In the genomic region with DNA sequence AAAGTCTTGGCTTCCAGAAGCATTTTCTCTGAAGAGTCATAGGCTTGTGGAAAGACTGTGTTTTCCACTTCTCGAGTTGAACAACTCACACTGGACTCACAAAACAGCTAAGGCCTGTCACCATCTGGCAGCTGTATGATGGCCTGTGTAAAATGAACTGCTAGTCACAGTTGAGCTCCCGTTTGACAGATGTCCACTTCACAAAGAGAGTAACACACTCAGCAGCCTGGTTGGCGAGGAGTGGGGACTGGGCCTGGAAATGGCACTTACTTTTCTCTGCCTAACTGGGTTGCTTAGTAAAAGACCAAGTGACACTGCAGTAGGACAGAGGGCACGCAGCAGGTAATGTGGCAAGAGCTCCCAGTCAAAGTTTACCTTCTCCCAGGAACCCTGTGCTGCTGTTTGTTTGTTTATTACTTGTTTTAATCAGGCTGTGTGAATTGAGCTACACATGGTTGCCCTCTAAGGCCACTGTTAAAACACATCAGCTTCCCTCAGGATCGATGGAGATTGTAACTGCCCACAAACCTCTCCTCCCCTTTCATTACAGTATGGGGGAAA, we compare ENCODE assay signal across 9 mouse cellular contexts.
DNase-seq lines count a peak whose midpoint lies in the region; ATAC-seq lines count a peak whose summit lies in the region.
"Had no signal": no experiment of that assay in that cellular context is flagged by ENCODE, and none has a peak within 500 bp of the region (broad histone marks: within the 10 kb centered on the region; RNA-seq: fewer than 3 reads in every experiment).

No protein-coding gene starts in this region.

- no peak overlapping the region; the same call in 1 of the 2 replicates for H3K27ac ChIP-seq in hindbrain, embryonic 14.5 days

- peak; percentile 74; the same call in 1 of the 2 replicates for ATAC-seq in hindbrain, embryonic 14.5 days (ENCODE audit: low FRiP score)

- peak; percentile 21 for DNase-seq in kidney, adult 9 months
- DNase-seq in kidney, adult 18-20 months: no peak
- DNase-seq in thymus, postnatal 25 days: peak; percentile 58
- DNase-seq in thymus, adult 18-20 months: no peak
- DNase-seq in hindbrain, embryonic 14.5 days (ENCODE audit: low spot score): no peak
- peak; percentile 56 for DNase-seq in thymus, postnatal 4 days
- DNase-seq in ovary, adult 18-20 months (ENCODE audit: low spot score): no peak
- DNase-seq in cerebellum, adult 11-12 months: no peak
- DNase-seq: cerebellum, adult 18-20 months had no signal

- no peaks in the 10 kb centered on the region for H3K9me3 ChIP-seq in hindbrain, embryonic 14.5 days (ENCODE audit: control insufficient read depth, low read length)

- H3K27me3 ChIP-seq in hindbrain, embryonic 14.5 days (ENCODE audit: control insufficient read depth, insufficient read depth, low read length): no peaks in the 10 kb centered on the region

- H3K4me3 ChIP-seq in hindbrain, embryonic 14.5 days (replicated peaks; ENCODE audit: low read length): no peak overlapping the region

- 28% methylated on average over 5 of the region's 5 CpGs for WGBS in hindbrain, embryonic 14.5 days

- no peaks in the 10 kb centered on the region for H3K36me3 ChIP-seq in hindbrain, embryonic 14.5 days (replicated peaks; ENCODE audit: control insufficient read depth, insufficient read depth)

- no peak overlapping the region for H3K9ac ChIP-seq in hindbrain, embryonic 14.5 days

- peaks cover 4% of the 10 kb centered on the region; the same call in 1 of the 2 replicates for H3K4me1 ChIP-seq in hindbrain, embryonic 14.5 days (replicated peaks; ENCODE audit: control insufficient read depth, insufficient read depth, low read length)

- no peak overlapping the region for H3K4me2 ChIP-seq in hindbrain, embryonic 14.5 days (replicated peaks)

Comparison
In these comparisons a context has a peak if more than half of its experiments do, and no peak if none do; other contexts are left out.
1. DNase-seq: peak in kidney, adult 9 months (single experiment), thymus, postnatal 25 days (single experiment) and thymus, postnatal 4 days (single experiment); none in kidney, adult 18-20 months (single experiment), thymus, adult 18-20 months (0 of 2), hindbrain, embryonic 14.5 days (single experiment), ovary, adult 18-20 months (single experiment) and cerebellum, adult 11-12 months (single experiment).